Mouse (Mus musculus): ENCODE results near the gene Selp.

Selp gene

GRCm38 (mm10) chr1:164176856-164177255, 61.8 kb downstream of the Selp start:
- no peak for DNase-seq (ENCODE audit: low read depth, low spot score)

- no peak for DNase-seq (ENCODE audit: low read depth, low spot score)
Measured at GRCm38 (mm10) chr1:164178429-164178828, 63.4 kb downstream of the Selp start.

- no peak for DNase-seq (ENCODE audit: low read depth, low spot score)
Measured at GRCm38 (mm10) chr1:164184142-164184870, 69.2 kb downstream of the Selp start.

- DNase-seq (ENCODE audit: low read depth, low spot score), result no peak
Measured at GRCm38 (mm10) chr1:164184871-164185223, 69.8 kb downstream of the Selp start.

GRCm38 (mm10) chr1:164185316-164185715, 70.3 kb downstream of the Selp start:
- DNase-seq (ENCODE audit: low read depth, low spot score), result no peak

GRCm38 (mm10) chr1:164187002-164187560, 72.0 kb downstream of the Selp start:
- no peak for DNase-seq (ENCODE audit: low read depth, low spot score)

- no peak for DNase-seq (ENCODE audit: low read depth, low spot score)
Measured at GRCm38 (mm10) chr1:164199551-164199950, 84.5 kb downstream of the Selp start.
